Mouse (Mus musculus) testis, adult 2 months (tissue): ENCODE measurements around the gene Epn2.

Source experiments
- CTCF ChIP-seq: fragments of 200-500 bp; IDR thresholded peaks from 2 replicates; pipeline ENCODE4 v1.5.1; 2012; ENCODE audit warnings: low read depth, mild to moderate bottlenecking, inconsistent platforms, low read length, moderate library complexity; ENCODE audit not compliant: control insufficient read depth, insufficient read depth, insufficient replicate concordance
- POLR2A ChIP-seq: fragments of 200-500 bp; IDR thresholded peaks from 2 replicates; pipeline ENCODE4 v1.6.1; 2012; ENCODE audit warnings: low read depth, mild to moderate bottlenecking, inconsistent platforms, low read length, moderate library complexity; ENCODE audit not compliant: control insufficient read depth

DNA sequence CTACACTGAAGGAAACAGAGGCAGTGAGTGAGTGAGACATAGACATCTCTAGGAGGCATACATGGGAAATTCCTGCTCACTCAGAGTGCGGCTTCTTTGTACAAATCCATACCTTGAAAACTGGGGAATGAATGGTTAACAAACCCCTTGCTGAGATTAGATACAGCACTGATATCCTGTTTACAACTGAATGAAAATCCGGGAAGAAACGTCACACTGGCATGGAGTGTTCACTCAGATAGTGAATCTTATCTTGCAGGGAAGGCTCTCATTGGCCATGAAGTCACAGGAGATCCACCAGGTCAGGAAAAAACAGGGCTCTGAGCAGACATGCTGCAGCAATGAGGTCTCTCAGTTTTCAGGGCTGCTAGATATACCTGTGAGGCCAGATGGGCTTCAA, 42.5 kb downstream of the Epn2 start:
- TF ChIP-seq CTCF (no peak), POLR2A (no peak)
